Mouse (Mus musculus) Patski (cell line): ENCODE measurements around the gene Perm1. TPM values are rescaled to one million over a fixed set of nuclear protein-coding genes. Genes with fewer than 3 reads are reported as not detected.

Experiments used
- ATAC-seq: fragments of 100-300 bp; one replicate; pipeline ENCODE4 v1.8.0; 2021
- CTCF ChIA-PET: fragments of 350-600 bp; sonication (Branson Sonifier 250); formaldehyde crosslinking; loops from one replicate; lab custom pipeline; 2022; ENCODE audit warnings: inconsistent platforms; lab: Charles Lee
- POLR2A ChIA-PET: fragments of 350-600 bp; sonication (Branson Sonifier 250); formaldehyde crosslinking; loops from one replicate; lab custom pipeline; 2022; ENCODE audit warnings: antibody characterized with exemption, inconsistent platforms; lab: Charles Lee
- DNase-seq: peaks from one replicate; pipeline ENCODE4 v3.0.0-alpha.2; 2011; ENCODE audit warnings: low read depth, low spot score
- H3K27me3 ChIP-seq: fragments of 371-371 bp; one replicate; pipeline ENCODE4 v1.5.1; 2021
- CTCF ChIP-seq: fragments of 100-300 bp; IDR thresholded peaks from one replicate; pipeline ENCODE4 v1.5.1; 2021
- in situ Hi-C: fragments of 300-500 bp; cut with MboI; formaldehyde crosslinking; loops from 3 replicates; pipeline ENCODE4 v1.11.1; 2018; ENCODE audit warnings: low pct_unique_long_range_greater_than_20kb, mixed read lengths
- polyA plus RNA-seq: library from polyadenylated mRNA; unstranded; gene quantifications from one replicate; pipeline ENCODE4 v1.2.3, GENCODE M21; 2021

Perm1 gene
- polyA plus RNA-seq, 1 experiment from 2014 or later, result 0.33 TPM

DNA sequence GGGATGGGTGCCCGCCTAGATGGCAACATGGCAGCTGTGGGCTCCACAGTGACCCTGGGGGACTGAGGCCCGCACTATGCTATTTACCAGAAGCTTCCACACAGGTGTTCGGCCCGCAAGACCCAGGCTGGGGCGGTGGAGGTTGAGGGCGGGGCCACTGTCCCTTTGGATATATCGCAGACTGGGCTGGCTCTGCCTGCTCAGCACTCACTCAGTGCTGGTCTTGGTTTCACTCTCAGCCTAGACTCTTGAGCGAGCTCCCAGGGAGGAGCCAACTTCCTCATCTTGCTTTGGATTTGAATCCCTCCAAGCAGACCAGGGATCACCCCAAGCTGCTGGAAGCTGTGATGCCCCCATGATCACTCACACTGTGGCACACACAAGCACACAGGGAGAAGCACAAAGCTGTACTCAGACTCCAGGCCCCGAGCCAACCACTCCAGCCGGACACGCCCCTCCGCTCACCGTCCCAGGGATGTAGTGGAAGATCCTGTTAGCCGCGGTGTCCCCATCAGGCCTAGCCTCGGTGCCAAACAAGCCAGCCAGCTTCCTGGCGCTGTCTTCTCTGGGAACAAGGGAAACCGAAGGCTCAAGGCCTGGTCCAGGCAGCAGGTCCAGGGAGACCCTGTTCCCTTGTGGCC is 12.2 kb downstream of the Perm1 start:
- ChIA-PET POLR2A (no interaction called here), CTCF (no interaction called here)
- no peak for ATAC-seq
- no peaks in the 10 kb centered on the region for H3K27me3 ChIP-seq
- in situ Hi-C loops, result no loop called here
- TF ChIP-seq CTCF, result no peak
- DNase-seq, result no peak

- in situ Hi-C loops, result no loop called here
- no peaks in the 10 kb centered on the region for H3K27me3 ChIP-seq
- DNase-seq (no peak), ATAC-seq (no peak)
- TF ChIP-seq CTCF, result no peak
- ChIA-PET POLR2A (no interaction called here), CTCF (no interaction called here)
Observed at GRCm38 (mm10) chr4:156228393-156229024, 12.8 kb downstream of the Perm1 start.

DNA sequence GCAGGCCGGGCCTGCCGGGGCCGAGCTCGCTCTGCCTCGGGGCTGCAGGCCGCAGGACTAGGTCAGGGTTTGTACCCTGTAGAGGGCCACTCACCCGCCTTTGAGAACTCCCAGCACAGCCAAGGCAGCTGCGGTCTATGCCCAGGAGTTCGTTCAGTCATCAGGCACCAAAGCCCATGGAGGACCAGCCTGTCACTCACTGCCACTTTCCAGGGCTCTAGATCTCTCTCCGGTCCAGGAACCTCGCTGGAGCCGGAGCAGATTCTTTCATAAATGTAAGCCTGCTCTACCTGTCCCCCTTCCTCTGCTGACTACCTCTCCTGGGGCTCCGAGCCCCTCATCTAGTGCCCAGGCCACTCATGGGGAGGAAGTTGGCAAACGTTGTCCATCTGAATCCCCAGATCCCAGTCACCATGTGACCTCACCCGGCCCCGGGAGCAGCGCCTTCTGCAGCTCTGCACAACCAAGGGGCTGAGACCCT is 18.4 kb downstream of the Perm1 start:
- no peaks in the 10 kb centered on the region for H3K27me3 ChIP-seq
- DNase-seq (no peak), ATAC-seq (no peak)
- no peak for TF ChIP-seq CTCF
- ChIA-PET CTCF (no interaction called here), POLR2A (no interaction called here)
- in situ Hi-C loops, result no loop called here

DNA sequence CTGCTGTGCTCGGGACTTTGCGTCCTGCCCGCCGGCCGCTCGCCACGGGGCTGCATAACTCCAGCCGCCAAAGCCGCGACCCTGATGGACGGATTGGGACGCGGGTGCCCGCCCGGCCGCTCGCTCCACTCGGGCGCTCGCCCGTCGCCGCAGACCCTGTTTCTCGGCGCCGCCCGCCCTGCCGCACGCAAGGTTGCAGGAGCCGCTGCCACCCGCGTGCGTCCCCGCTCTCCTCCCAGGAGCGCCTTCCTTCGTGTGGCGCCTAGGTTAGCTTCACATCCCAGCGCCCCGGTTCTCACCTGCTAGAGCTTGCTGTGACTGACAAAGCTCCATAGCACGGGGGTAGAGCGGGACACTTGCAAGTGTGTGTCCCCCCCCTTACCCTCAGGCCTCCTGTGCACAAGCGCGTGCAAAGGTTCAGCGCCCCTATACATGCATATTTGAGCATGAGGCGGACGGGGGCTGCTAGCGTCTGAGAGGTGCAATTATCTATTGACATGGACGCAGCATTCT is 19.1 kb downstream of the Perm1 start, which contains the start of gene Plekhn1:
Plekhn1 (minus strand) TSS at position 157 of the 513 bp plus-strand sequence.
- TF ChIP-seq CTCF, result no peak
- no peak for DNase-seq
- CTCF ChIA-PET, result no interaction called here
- POLR2A ChIA-PET, result interaction anchor here (0.6 kb wide), 1 partner anchor 339 kb away, joined by 3 read pairs; no protein-coding TSS in a partner anchor
- no peaks in the 10 kb centered on the region for H3K27me3 ChIP-seq
- no peak for ATAC-seq
- in situ Hi-C loops, result no loop called here

DNA sequence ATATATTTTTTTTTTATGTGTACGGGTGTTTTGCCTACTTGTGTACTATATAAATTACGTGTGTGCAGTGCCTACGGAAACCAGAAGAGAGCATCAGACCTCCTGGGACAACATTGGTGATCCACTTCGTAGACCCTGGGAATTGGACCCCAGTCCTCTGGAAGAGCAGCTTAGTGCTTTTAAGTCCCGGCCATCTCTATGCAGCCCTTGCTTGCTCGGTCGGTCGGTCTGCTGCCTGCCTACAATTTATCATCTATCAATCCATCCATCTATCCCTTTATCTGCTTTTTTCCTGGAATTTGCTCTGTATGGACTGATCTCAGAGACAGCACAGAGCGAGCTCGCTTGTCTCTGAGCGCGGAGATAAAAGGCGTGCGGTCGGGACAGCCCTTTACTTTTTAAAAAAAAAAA is 19.7 kb downstream of the Perm1 start:
- POLR2A ChIA-PET, result interaction anchor here (0.6 kb wide), 1 partner anchor 339 kb away, joined by 3 read pairs; no protein-coding TSS in a partner anchor
- DNase-seq (no peak), ATAC-seq (no peak)
- no peak for TF ChIP-seq CTCF
- CTCF ChIA-PET, result no interaction called here
- in situ Hi-C loops, result no loop called here
- no peaks in the 10 kb centered on the region for H3K27me3 ChIP-seq

DNA sequence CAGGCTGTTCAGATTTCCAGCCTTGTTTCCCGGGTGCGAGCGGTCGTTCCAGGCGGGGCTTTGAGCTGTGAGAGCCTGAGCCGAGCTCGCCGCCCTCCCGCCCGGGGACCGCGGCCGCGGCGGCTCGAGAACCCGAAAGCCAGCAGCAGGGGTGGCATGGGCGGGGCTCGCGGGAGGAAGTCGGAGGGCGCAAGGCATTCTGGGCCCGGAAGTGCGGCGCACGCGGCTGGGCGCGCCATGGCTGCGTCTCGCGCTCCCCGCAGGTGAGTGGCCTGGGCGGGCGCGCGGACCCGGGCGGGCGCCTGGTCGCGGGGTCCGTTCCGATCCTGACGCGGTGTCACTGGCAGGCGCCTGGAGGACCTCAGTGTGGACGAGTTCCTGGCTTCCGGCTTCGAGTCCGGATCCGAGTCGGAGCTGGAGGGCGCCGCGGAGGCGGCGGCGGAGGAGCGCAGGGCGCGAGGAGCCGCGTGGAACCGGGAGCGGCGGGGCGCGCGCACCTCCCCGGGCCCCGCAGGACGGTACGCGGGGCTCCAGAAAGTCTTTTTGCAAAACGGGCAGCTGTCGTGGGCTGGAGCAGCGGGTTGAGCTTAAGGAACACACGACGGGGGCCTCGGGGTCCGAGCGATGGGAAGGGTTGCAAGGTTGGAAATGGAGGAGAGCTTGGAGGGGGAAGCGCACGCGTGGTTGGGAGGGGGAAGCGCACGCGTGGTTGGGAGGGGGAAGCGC is 20.3 kb downstream of the Perm1 start, which contains the start of gene Noc2l:
Noc2l (plus strand) TSS at position 203 of the 726 bp plus-strand sequence.
- no peaks in the 10 kb centered on the region for H3K27me3 ChIP-seq
- ChIA-PET POLR2A (no interaction called here), CTCF (no interaction called here)
- ATAC-seq, result no peak
- in situ Hi-C loops, result no loop called here
- no peak for TF ChIP-seq CTCF
- no peak for DNase-seq

DNA sequence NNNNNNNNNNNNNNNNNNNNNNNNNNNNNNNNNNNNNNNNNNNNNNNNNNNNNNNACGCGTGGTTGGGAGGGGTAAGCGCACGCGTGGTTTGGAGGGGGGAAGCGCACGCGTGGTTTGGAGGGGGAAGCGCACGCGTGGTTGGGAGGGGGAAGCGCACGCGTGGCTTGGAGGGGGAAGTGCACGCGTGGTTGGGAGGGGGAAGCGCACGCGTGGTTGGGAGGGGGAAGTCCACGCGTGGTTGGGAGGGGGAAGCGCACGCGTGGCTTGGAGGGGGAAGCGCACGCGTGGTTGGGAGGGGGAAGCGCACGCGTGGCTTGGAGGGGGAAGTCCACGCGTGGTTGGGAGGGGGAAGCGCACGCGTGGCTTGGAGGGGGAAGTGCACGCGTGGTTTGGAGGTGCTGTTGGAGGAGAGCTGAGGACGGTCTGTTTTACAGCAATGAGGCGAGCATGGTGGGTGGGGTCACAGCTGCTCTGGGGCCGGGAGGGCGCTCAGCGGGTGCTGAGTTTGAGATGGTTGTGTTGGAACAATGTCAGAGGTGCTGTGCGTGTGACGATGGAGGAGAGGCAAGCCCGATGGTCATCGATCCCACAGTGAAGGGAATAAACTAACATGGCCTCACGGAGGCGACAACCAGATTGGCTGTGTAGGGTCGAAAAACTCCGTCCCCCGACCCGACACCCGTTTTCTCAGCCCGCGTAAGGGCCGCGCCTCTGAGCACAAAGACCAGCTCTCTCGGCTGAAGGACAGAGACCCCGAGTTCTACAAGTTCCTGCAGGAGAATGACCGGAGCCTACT is 21.2 kb downstream of the Perm1 start:
- CTCF ChIA-PET, result no interaction called here
- POLR2A ChIA-PET, result no interaction called here
- DNase-seq, result no peak
- in situ Hi-C loops, result no loop called here
- no peaks in the 10 kb centered on the region for H3K27me3 ChIP-seq
- no peak for ATAC-seq
- no peak for TF ChIP-seq CTCF

- CTCF ChIA-PET, result no interaction called here
- TF ChIP-seq CTCF, result no peak
- ATAC-seq (no peak), DNase-seq (no peak)
- no peaks in the 10 kb centered on the region for H3K27me3 ChIP-seq
- in situ Hi-C loops, result no loop called here
- POLR2A ChIA-PET, result no interaction called here
Observed at GRCm38 (mm10) chr4:156249567-156249966, 33.9 kb downstream of the Perm1 start.

- no peak for ATAC-seq
- DNase-seq, result no peak
- no peaks in the 10 kb centered on the region for H3K27me3 ChIP-seq
- CTCF ChIA-PET, result no interaction called here
- in situ Hi-C loops, result no loop called here
- POLR2A ChIA-PET, result no interaction called here
- TF ChIP-seq CTCF, result no peak
Observed at GRCm38 (mm10) chr4:156251081-156251480, 35.4 kb downstream of the Perm1 start.

DNA sequence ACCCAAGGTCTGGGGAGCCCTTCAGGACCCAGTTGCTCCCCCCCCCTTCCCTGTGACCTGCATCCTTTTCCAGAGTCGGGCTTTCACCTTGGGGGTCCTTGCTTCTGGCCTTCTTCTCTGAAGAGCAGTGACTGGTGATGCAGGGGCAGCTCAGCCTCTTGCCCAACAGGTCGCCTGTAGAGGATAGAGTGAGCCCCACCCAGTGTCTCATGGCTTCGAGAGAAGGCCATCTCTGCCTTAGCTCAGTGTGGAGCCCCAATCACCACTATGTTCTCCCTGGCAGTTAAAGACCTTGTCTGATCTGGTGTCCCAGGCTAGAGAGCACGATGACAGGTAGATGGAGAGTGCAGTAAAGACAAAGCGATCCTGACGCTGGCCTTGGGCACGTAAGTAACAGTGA is 36.5 kb downstream of the Perm1 start:
- ChIA-PET CTCF (no interaction called here), POLR2A (no interaction called here)
- ATAC-seq, result no peak
- TF ChIP-seq CTCF, result no peak
- in situ Hi-C loops, result no loop called here
- no peak for DNase-seq
- H3K27me3 ChIP-seq, result no peaks in the 10 kb centered on the region
